Mouse (Mus musculus) cerebellum, adult 8-10 months (tissue): Measurements from ENCODE around the gene Bmp6.

ENCODE experiments used
- DNase-seq: peaks from one replicate; pipeline ENCODE4 v3.0.0; 2022

The Bmp6 gene

DNA sequence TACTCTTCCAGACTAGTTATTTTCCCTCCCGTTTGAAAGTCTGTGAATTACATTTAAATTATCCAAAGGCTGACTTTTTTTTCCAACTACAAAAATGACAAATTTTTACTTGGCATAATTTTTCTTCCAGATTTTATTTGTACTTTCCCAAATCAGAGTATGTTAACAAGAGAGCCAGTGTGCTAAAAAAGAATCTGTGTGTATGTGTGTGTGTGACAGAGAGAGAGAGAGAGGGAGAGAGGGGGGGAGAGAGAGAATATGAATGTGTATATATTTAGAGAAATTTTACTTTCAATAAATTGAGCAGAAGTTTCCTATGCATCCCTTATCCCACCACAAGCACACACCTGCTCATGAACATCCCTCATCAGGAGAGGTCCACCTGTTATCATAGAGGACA, 9.4 kb downstream of the Bmp6 start:
- no peak for DNase-seq

DNA sequence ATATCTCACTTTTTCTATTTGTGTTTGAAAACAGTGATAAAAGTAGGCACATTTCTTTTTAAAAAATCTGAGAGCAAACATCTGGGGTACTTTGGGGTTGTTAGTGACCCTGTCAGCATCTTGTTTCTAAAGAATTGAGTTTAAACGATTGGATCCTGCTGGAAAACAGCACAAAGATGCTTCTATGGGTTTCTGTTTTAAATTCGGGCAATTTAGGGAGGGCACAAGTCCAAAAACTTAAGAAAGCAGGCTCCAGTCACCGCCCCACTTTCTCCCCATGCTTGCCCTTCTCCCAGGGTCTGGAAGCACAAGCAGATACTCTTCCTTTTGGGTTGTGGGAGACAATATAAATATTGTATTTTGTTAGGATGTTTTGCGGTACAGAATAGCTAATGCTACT, 14.1 kb downstream of the Bmp6 start:
- DNase-seq, result no peak

DNA sequence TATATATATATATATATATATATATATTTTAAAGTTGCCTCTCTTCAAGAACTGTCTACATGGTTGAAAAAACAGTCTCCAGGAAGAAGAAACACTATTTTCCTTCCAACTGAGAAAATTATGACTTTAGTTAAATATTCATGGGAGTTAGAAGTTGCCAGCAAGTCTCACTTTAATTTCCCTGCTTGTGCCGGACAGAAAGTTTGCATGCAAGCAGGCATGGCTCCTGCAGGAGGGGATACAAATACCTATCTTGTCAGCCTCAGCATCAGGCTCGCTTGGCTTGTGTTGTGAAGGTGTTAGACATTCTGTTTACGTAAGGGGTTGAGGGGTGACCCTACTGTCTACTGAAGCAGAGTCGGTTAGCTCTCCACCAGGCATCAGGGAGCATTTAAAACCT, 17.8 kb downstream of the Bmp6 start:
- no peak for DNase-seq

- DNase-seq, result no peak
Measured at GRCm38 (mm10) chr13:38363869-38364268, 19.0 kb downstream of the Bmp6 start.

DNA sequence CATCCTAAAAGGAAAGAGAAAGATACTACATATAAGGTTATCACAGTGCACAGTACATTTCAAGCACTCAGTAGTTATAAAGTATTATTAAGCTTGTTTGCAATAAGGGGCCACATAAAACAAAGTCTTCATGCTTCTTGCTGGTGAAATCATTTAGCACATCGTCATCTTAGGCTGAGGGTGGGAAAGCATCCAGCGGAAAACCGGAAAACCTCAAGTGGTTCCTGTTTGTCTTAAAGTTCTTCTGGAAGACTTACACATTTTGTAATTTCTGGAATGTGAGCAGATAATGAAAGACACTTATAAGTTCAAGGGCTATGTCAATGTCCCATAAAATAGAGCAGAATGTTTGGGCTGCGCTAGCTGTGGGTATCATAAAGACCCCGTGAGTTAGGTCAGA, 24.7 kb downstream of the Bmp6 start:
- DNase-seq, result no peak

GRCm38 (mm10) chr13:38376071-38376470, 31.2 kb downstream of the Bmp6 start:
- no peak for DNase-seq

- no peak for DNase-seq
Measured at GRCm38 (mm10) chr13:38377355-38377754, 32.4 kb downstream of the Bmp6 start.

DNA sequence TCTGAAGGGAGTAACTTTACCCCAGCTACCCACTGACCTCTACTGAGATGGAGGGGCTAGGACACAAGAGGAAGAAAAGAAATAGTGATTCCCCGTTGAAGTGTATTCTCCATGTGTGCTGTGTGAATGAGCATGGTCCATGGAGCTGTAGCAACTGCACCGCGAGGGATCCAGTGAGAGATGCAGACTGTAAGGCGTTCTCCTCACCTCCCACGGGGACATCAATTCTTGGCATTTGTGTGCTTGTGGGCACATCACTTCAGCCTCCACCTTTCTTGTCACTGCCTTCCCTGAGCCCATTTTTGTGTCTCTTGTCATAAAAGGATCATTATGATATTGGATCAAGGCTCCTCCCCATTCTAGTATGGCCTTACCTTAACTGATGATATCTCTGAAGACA, 34.9 kb downstream of the Bmp6 start:
- no peak for DNase-seq

DNA sequence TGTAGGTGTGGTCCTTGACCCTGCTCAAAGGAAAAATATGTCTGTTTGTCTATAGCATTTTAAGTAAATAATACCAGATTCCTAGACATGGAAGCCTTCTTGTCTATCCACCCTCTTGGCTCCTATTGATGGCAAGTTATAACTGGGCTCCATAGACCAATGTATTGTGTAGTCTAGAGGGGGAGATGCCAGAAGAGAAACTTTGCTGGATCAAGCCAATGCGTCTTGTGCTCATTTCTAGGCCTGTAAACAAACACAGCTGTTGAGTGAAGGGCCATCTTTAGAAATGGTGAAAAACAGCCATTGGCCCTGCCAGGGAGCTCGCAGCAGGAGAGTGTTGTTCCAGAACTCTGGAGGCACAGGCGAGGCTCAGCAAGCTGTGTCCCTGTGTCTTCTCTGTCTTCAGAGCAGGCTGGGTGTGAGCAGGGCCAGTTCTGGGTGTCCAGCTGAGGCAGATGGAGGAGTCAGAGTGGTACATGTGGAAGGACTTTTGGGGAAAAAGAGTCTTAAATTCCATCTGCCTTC, 41.2 kb downstream of the Bmp6 start:
- no peak for DNase-seq

- DNase-seq, result no peak
Measured at GRCm38 (mm10) chr13:38387453-38388040, 42.6 kb downstream of the Bmp6 start.

- no peak for DNase-seq
Measured at GRCm38 (mm10) chr13:38393444-38393843, 48.5 kb downstream of the Bmp6 start.

- DNase-seq, result no peak
Measured at GRCm38 (mm10) chr13:38395026-38395425, 50.1 kb downstream of the Bmp6 start.

DNA sequence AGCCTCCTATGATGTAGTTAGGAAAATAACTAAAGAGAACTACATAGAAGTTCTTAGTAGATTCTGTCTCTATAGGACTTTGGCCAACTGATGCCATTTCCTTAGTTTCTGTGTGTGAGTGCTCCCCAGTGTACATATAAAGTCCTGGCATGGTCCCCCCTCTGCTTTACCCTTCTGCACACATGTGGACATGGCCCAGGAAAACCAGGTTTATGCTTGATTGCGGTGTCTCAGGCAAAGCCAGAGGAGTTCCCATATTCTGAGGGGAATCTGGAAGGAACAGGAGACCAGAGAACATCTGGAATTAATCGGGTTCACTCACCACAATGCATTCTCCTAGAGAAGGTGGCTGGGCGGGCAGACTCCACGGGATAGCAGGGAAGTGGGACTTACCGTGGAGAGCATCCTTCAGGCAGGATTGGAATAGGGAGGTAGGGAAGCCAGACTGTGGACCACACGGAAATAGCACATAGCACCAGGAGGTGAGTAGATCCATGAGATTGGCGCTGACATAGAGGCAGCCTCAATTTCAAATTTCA, 52.2 kb downstream of the Bmp6 start:
- no peak for DNase-seq

DNA sequence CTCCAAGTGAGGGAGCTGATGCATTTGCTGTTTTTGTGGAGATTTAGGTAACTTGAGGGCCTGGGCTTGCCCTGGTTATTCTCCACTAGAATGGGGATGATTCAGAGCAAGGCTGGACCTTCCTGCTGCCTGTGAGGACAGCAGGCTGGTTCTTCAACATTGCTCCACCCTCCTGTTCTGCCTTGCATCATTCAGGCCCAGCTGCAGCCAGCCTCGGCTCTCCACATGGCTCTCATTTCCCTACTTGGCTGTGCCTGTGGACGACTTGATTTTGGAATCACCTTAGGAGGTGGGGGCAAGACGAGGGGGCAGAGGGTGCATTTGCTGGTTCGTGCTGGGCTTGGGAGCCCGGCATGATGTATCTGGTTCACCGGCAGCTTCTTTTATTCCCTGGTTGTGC, 53.8 kb downstream of the Bmp6 start:
- no peak for DNase-seq

DNA sequence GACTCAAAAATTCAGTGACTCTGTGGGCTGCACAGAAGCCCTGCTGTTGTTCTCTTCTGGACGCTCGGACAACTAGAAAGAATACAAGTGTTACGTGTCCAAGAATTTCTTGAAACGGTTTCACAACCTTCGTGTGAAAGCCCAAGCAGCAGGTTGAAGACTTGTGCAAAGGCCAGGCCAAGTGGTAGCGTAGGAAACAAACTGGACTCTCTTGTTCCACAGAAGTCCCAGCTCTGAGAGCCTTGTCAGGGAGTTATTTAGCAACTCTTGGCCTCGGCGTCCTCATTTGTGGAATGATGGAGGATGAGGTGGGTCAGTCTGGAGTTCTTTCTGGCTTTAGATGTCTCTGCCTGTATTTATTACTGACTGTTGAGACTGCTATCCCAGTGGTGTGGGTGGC, 55.8 kb downstream of the Bmp6 start:
- no peak for DNase-seq

- DNase-seq, result no peak
Measured at GRCm38 (mm10) chr13:38407611-38408315, 62.9 kb downstream of the Bmp6 start.

DNA sequence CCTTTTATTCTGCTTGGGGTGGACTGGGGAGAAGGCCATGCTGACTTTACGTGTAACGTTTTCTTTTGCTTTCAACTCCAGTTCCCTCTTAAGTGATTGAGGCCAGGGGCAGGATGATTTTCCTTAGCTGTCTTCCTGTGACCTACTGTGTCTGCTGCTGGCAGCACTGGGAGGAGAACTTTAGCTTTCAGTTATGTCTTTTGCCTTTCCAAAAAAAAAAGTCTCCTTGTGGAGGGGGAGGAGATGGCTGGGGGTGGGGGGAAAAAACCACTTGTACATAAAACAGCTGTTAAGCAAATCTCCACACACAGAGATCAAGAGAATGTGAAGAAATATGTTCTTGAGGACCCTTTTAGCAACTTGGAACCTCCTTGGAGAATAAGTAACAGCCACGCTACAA, 63.7 kb downstream of the Bmp6 start:
- no peak for DNase-seq

DNA sequence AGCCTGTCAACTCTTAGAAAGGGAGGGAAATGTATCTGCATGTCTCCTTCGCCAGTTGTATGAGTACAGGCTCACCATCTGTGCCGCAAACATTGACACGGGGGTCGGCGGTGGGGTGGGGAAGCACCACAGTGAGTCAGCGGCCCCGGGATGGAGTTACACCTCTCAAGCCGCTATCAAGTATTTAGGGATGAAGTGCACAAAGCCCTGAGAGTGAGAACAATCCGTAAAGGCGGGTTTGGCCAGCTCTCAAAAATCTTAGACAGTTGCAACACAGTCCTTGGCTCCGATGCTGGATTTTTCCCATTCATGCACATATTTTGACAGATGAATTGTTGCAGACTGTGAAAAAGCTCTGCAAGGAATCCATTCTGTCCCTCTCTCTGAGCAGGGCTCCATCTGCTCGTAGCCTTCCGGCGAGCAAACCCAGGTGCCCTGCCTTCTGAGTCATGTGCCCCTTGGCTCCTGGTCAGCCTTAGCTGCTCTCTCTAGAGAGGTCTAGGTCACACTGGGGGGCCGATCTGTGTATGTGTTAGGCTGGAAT, 65.5 kb downstream of the Bmp6 start:
- DNase-seq, result peak; percentile 63

DNA sequence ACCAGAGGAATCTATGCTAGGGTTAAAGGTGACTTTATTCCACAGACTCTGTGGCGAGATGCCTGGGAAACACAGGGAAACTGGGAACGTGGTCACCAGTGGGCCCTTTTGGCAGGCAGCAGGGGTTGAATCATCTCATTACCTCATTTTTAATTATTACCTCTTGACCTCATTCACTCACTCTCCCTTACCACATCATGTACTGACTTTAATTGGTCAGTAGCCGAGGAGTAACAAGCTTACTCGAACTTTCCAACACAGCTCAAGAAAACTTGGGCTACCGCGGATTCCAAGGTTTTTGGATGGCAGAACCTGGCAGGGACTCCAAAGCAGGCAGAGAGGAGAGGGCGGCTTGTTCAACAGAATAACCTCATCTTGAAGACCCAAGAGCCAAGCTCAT, 74.9 kb downstream of the Bmp6 start:
- DNase-seq, result no peak

- DNase-seq, result no peak
Measured at GRCm38 (mm10) chr13:38422491-38422890, 77.6 kb downstream of the Bmp6 start.

GRCm38 (mm10) chr13:38425294-38425693, 80.4 kb downstream of the Bmp6 start:
- no peak for DNase-seq

GRCm38 (mm10) chr13:38429671-38430070, 84.8 kb downstream of the Bmp6 start:
- no peak for DNase-seq

DNA sequence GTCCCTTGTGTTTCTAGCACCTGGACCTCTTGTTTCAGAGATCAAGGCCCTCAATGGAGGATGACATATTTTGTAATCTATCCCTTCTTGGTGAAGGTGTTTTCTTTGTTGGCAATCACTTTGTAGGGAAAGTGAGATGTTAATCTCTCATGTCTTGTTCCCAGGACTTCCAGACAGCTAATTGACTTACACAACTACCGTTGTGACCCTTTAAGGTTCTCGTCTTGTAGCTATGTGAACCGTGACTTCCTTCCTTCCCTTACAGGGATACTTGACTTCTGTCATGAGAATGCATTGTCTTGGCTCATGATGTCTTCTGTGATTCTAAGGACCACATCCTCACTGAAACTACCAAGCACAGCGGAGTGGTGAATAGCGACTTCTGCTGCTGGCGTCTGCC, 85.2 kb downstream of the Bmp6 start:
- no peak for DNase-seq

GRCm38 (mm10) chr13:38434831-38435230, 89.9 kb downstream of the Bmp6 start:
- no peak for DNase-seq
